Mouse (Mus musculus): ENCODE results near the gene Adgrg5.

GRCm38 (mm10) chr8:94914256-94914655 lies 9.2 kb upstream of the Adgrg5 start:
- TF ChIP-seq GATA1 (IDR thresholded peaks at IDR 0.05; ENCODE audit: low read length) (no peak), TAL1 (IDR thresholded peaks at IDR 0.05; ENCODE audit: low read length) (no peak)
